Mouse (Mus musculus) lung, embryonic 16.5 days (tissue): Measurements from ENCODE around the gene Ank2. TPM values are rescaled to one million over a fixed set of nuclear protein-coding genes. Genes with fewer than 3 reads are reported as not detected.

Experiments
- ATAC-seq: fragments of 200-750 bp; cut with Nextera tagmentation; 2 replicates; pipeline ENCODE4 v1.8.0; 2017; ENCODE audit warnings: low read depth, mild to moderate bottlenecking, moderate library complexity
- H3K27ac ChIP-seq: fragments of 300-500 bp; sonication (generic); 2 replicates; pipeline ENCODE4 v1.5.1; 2014; ENCODE audit warnings: mild to moderate bottlenecking, control low read depth, low read length
- H3K27me3 ChIP-seq: fragments of 300-500 bp; sonication (generic); 2 replicates; pipeline ENCODE4 v1.6.1; 2014; ENCODE audit warnings: low read depth, low read length, mixed read lengths; ENCODE audit not compliant: control insufficient read depth, insufficient read depth
- H3K36me3 ChIP-seq: fragments of 300-500 bp; sonication (generic); 2 replicates; pipeline ENCODE4 v1.6.1; 2014; ENCODE audit warnings: low read length; ENCODE audit not compliant: control insufficient read depth, insufficient read depth
- H3K4me1 ChIP-seq: fragments of 300-500 bp; sonication (generic); replicated peaks from 2 replicates; pipeline ENCODE4 v1.6.1; 2014; ENCODE audit warnings: low read length, mixed read lengths; ENCODE audit not compliant: control insufficient read depth, insufficient read depth
- H3K4me2 ChIP-seq: fragments of 300-500 bp; sonication (generic); 2 replicates; pipeline ENCODE4 v1.6.1; 2014; ENCODE audit warnings: low read depth, low read length, control low read depth
- H3K4me3 ChIP-seq: fragments of 300-500 bp; sonication (generic); 2 replicates; pipeline ENCODE4 v1.5.1; 2014; ENCODE audit warnings: mild to moderate bottlenecking, low read length, control low read depth
- H3K9ac ChIP-seq: fragments of 300-500 bp; sonication (generic); 2 replicates; pipeline ENCODE4 v1.6.1; 2014; ENCODE audit warnings: low read length, control low read depth
- H3K9me3 ChIP-seq: fragments of 300-500 bp; sonication (generic); 2 replicates; pipeline ENCODE4 v1.6.1; 2016; ENCODE audit warnings: low read length; ENCODE audit not compliant: control insufficient read depth
- WGBS: fragments of 180-500 bp; shearing (Covaris S2); extraction: QIAGEN DNeasy Blood & Tissue Kit; methylation state at CpG from one replicate; pipeline ENCODE4 v1.1.7; 2014; 5-methylcytosine and 5-hydroxymethylcytosine counted together
- microRNA counts: library from miRNA; unstranded; fragments of <30 nt; microRNA quantifications from one replicate; lab custom pipeline; 2016
- microRNA-seq: library from miRNA; unstranded; fragments of <30 nt; microRNA quantifications from one replicate; pipeline ENCODE4, GENCODE M21; 2016
- polyA plus RNA-seq: library from polyadenylated mRNA; unstranded; fragments of >200 nt; fragmentation: Nextera tagmentation; extraction: Ambion mirVana; gene quantifications from 2 replicates; pipeline ENCODE4 v1.2.1, GENCODE M21; 2015

Ank2 gene
- polyA plus RNA-seq, 1 experiment from 2014 or later: 10.3 TPM

- no peaks in the 10 kb centered on the region for H3K9me3 ChIP-seq
- no peak overlapping the region for H3K4me3 ChIP-seq
- no peaks in the 10 kb centered on the region for H3K27me3 ChIP-seq
- H3K36me3 ChIP-seq: no peaks in the 10 kb centered on the region
- ATAC-seq: no peak
- 48% methylated on average over 1 of the region's 1 CpGs for WGBS
- H3K9ac ChIP-seq: no peak overlapping the region
- no peak overlapping the region for H3K27ac ChIP-seq
- H3K4me1 ChIP-seq: no peaks in the 10 kb centered on the region
- no peak overlapping the region for H3K4me2 ChIP-seq
Measured at GRCm38 (mm10) chr3:126878233-126878632, 620.9 kb downstream of the Ank2 start.

MicroRNA genes within 50 kb of the gene (microRNA counts, 519-probe panel; counts per million panel counts)
- microRNA mmu-miR-302a (lab: Ali Mortazavi, UCI): not detected
- microRNA mmu-miR-302b (lab: Ali Mortazavi, UCI): not detected
- microRNA mmu-miR-302c (lab: Ali Mortazavi, UCI): not detected
- microRNA mmu-miR-302d (lab: Ali Mortazavi, UCI): 1,753 counts per million, percentile 27 among the panel's probes with 10 or more counts
- microRNA mmu-miR-367 (lab: Ali Mortazavi, UCI): 2,018 counts per million, percentile 35 among the panel's probes with 10 or more counts

Small RNAs within 50 kb of the gene (microRNA-seq; reads per million reads assigned to microRNA genes)
- gene Gm44494 (not detected), gene Mir302a (21.1 reads per million, percentile 34 among the genes with 10 or more reads in this experiment), gene Mir302b (7.5 reads per million, percentile 21 among the genes with 10 or more reads in this experiment), gene Mir302c (1.6 reads per million), gene Mir302d (10.3 reads per million, percentile 25 among the genes with 10 or more reads in this experiment), gene Mir367 (not detected)

Other genes starting within 250 kb of the Ank2 start
- gene Larp7, start 54.0 kb upstream of the Ank2 start, polyA plus RNA-seq: 55.7 and 63.3 TPM in 2 replicates
- gene Zgrf1, start 54.1 kb upstream of the Ank2 start, polyA plus RNA-seq: 8.3 and 8.5 TPM in 2 replicates
- not detected in 2 replicates for gene Neurog2, start 133.8 kb upstream of the Ank2 start, polyA plus RNA-seq